Mouse (Mus musculus): Measurements from ENCODE around the gene Ppp6r2. TPM values are rescaled to one million over a fixed set of nuclear protein-coding genes. Genes with fewer than 3 reads are reported as not detected.
A peak's percentile ranks its signal among the peaks of the same experiment; 100 is the strongest.

The Ppp6r2 gene
- polyA plus RNA-seq, 1 experiment from 2014 or later, result 16.4 TPM

DNA sequence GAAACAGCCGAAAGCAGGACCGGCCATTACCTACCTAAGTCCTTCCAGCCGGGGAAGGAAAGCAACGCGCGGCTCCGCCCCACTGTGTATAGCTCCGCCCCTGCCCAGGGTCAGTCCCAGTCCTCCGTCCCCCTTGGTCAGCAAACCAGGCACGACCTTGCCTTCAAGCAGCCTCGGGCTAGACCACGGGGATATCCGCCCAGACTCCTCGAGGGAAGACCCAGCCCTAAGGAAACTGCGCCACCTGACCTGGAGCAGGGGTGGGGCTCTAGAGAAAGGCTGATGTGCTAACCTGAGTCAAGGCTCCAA is 37.5 kb upstream of the Ppp6r2 start:
- H3K4me1 ChIP-seq (ENCODE audit: control insufficient read depth, low read depth, low read length), result peaks cover 61% of the 10 kb centered on the region
- H3K27ac ChIP-seq (ENCODE audit: low read length), result peak overlapping the region; percentile 66
- no peaks in the 10 kb centered on the region for H3K9me3 ChIP-seq (replicated peaks; ENCODE audit: control insufficient read depth, low read length)
- no peak overlapping the region; the same call in none of the 2 replicates for H3K9ac ChIP-seq (ENCODE audit: low read depth, low read length)
- H3K27me3 ChIP-seq (ENCODE audit: control insufficient read depth, insufficient read depth, low read depth, low read length), result peaks cover 36% of the 10 kb centered on the region
- H3K36me3 ChIP-seq (ENCODE audit: control insufficient read depth, insufficient read depth), result no peaks in the 10 kb centered on the region
- peak overlapping the region; percentile 72 for H3K4me2 ChIP-seq (ENCODE audit: low read depth, low read length)
- peak; percentile 63 for ATAC-seq (ENCODE audit: low read depth)
- H3K4me3 ChIP-seq (ENCODE audit: low read depth, low read length), result peak overlapping the region; percentile 59
- 5% methylated on average over 15 of the region's 15 CpGs for WGBS (ENCODE audit: insufficient replicate concordance)

- Histone ChIP-seq H3K9ac (ENCODE audit: low read depth, low read length) (no peak overlapping the region), H3K27me3 (ENCODE audit: control insufficient read depth, insufficient read depth, low read depth, low read length) (peaks cover 45% of the 10 kb centered on the region), H3K4me2 (ENCODE audit: low read depth, low read length) (no peak overlapping the region), H3K27ac (ENCODE audit: low read length) (no peak overlapping the region), H3K4me3 (ENCODE audit: low read depth, low read length) (no peak overlapping the region), H3K9me3 (replicated peaks; ENCODE audit: control insufficient read depth, low read length) (no peaks in the 10 kb centered on the region), H3K36me3 (ENCODE audit: control insufficient read depth, insufficient read depth) (no peaks in the 10 kb centered on the region), H3K4me1 (ENCODE audit: control insufficient read depth, low read depth, low read length) (peaks cover 52% of the 10 kb centered on the region)
- WGBS (ENCODE audit: insufficient replicate concordance), result 55% methylated on average over 11 of the region's 11 CpGs
- no peak for ATAC-seq (ENCODE audit: low read depth)
Measured at GRCm38 (mm10) chr15:89174889-89175339, 36.4 kb upstream of the Ppp6r2 start.

DNA sequence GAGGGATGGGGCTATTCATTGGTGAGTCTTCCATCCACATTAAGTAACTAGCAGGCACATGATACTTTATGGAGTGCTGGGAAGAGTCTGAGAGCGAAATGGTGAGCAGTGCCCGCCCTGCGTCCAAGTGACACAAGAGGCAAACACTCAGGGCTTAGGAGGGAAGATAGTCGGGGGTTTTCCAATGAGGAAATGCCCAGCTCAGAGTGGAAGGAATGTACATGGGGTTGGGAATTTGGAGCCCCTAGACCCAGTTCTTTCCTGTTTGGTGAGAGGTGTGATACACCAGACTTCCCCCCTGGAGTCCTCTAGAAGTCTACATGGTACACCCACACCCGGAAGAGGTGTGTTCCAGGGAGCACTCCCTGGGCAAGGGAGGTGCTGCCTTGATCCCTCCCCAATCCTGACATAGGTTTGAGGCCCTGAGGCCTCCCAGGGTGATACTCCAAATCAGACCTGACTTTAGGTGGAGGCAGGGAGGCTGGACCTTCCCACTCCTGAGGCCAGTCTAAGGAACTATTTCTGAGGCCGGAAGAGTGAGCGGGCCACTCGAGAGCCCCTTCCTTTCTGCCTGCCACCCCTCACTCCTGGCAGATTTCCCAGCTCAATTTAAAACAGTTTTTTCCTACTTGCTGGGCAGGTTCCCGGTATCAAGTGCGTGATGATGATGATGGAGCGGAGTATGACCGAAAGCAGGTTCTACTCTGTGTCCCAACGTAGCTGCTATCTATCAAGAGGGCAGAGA is 35.8 kb upstream of the Ppp6r2 start:
- H3K4me2 ChIP-seq (ENCODE audit: low read depth, low read length), result no peak overlapping the region
- H3K9me3 ChIP-seq (replicated peaks; ENCODE audit: control insufficient read depth, low read length), result no peaks in the 10 kb centered on the region
- peaks cover 47% of the 10 kb centered on the region for H3K4me1 ChIP-seq (ENCODE audit: control insufficient read depth, low read depth, low read length)
- H3K4me3 ChIP-seq (ENCODE audit: low read depth, low read length), result no peak overlapping the region
- H3K9ac ChIP-seq (ENCODE audit: low read depth, low read length), result no peak overlapping the region
- no peaks in the 10 kb centered on the region for H3K36me3 ChIP-seq (ENCODE audit: control insufficient read depth, insufficient read depth)
- peaks cover 52% of the 10 kb centered on the region for H3K27me3 ChIP-seq (ENCODE audit: control insufficient read depth, insufficient read depth, low read depth, low read length)
- no peak overlapping the region for H3K27ac ChIP-seq (ENCODE audit: low read length)
- ATAC-seq (ENCODE audit: low read depth), result no peak
- 69% methylated on average over 13 of the region's 13 CpGs for WGBS (ENCODE audit: insufficient replicate concordance)

GRCm38 (mm10) chr15:89177121-89177520 is 34.2 kb upstream of the Ppp6r2 start:
- H3K27me3 ChIP-seq (ENCODE audit: control insufficient read depth, insufficient read depth, low read depth, low read length), result peaks cover 61% of the 10 kb centered on the region
- H3K4me2 ChIP-seq (ENCODE audit: low read depth, low read length), result peak overlapping the region; percentile 54
- no peaks in the 10 kb centered on the region for H3K36me3 ChIP-seq (ENCODE audit: control insufficient read depth, insufficient read depth)
- peak; percentile 17; the same call in 1 of the 2 replicates for ATAC-seq (ENCODE audit: low read depth)
- H3K4me1 ChIP-seq (ENCODE audit: control insufficient read depth, low read depth, low read length), result peaks cover 36% of the 10 kb centered on the region
- WGBS (ENCODE audit: insufficient replicate concordance), result 6% methylated on average over 5 of the region's 5 CpGs
- no peaks in the 10 kb centered on the region for H3K9me3 ChIP-seq (replicated peaks; ENCODE audit: control insufficient read depth, low read length)
- H3K9ac ChIP-seq (ENCODE audit: low read depth, low read length), result peak overlapping the region; percentile 41; the same call in 1 of the 2 replicates
- H3K27ac ChIP-seq (ENCODE audit: low read length), result peak overlapping the region; percentile 92
- no peak overlapping the region for H3K4me3 ChIP-seq (ENCODE audit: low read depth, low read length)

DNA sequence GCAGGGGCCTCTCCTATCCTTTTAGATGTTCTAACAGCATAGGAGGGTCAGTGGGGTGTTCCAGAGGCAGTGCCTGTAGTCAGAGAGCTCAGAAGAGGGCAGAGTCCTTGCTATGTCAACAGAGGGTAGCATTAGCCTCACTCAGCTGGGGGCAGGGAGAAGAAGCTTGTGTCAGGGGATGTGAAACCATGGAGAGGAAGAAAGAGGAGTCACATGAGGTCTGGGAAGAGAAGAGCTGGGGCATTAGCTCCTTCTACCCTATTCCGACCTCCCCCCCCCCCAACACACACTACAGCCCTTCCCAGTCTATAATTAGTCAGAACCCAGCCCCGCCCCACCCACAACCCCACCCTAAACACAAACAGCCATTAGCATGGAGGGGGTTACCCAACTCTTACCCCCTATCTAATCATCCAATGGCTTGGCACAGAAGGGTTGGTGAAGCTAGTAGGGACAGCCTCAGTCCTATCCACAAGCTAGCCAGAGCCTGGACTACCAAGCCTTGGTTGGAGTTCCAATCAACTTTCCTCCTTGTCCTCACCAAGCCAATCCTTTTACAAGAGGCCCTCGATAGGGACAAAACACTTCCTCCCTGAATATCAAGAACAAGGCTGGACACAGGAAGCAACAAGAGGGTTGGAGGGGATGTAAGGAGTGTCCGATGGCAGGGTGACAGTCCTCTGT is 33.6 kb upstream of the Ppp6r2 start:
- WGBS (ENCODE audit: insufficient replicate concordance), result 20% methylated on average over 4 of the region's 4 CpGs
- Histone ChIP-seq H3K4me2 (ENCODE audit: low read depth, low read length) (peak overlapping the region; percentile 54), H3K27ac (ENCODE audit: low read length) (peak overlapping the region; percentile 92), H3K27me3 (ENCODE audit: control insufficient read depth, insufficient read depth, low read depth, low read length) (peaks cover 55% of the 10 kb centered on the region), H3K36me3 (ENCODE audit: control insufficient read depth, insufficient read depth) (no peaks in the 10 kb centered on the region), H3K4me3 (ENCODE audit: low read depth, low read length) (no peak overlapping the region), H3K4me1 (ENCODE audit: control insufficient read depth, low read depth, low read length) (peaks cover 30% of the 10 kb centered on the region), H3K9ac (ENCODE audit: low read depth, low read length) (peak overlapping the region; percentile 41; the same call in 1 of the 2 replicates), H3K9me3 (replicated peaks; ENCODE audit: control insufficient read depth, low read length) (no peaks in the 10 kb centered on the region)
- peak; percentile 63 for ATAC-seq (ENCODE audit: low read depth)

DNA sequence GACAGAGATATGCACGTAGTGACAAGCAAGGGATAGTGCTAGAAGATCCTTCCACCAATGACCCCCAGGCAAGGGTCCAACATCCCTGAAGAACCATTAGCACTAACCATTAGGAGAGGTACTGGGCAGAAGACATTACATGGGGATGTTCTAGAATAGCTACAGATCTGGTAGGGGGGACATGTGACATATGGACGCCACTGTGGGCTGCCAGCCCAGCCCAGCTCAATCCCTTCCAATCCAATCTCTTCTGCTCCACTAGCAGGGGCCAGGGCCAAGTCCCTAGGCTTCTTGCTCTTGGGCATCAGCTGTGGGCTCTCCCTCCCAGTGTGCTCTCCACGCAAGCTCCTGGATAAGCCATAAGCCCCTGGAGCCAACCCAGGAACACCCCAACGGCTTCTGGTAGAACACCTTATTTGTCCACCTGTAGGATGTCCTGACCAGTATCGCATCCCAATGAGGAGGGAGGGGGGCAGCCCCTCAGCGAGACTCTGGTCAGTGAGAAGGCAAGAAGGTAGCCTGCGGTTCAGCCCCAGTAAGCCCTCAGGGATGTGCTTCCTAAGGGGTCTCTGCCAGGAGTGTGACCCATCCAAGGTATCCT is 33.0 kb upstream of the Ppp6r2 start:
- peak overlapping the region; percentile 28; the same call in 1 of the 2 replicates for H3K9ac ChIP-seq (ENCODE audit: low read depth, low read length)
- H3K4me1 ChIP-seq (ENCODE audit: control insufficient read depth, low read depth, low read length), result peaks cover 30% of the 10 kb centered on the region
- 59% methylated on average over 7 of the region's 7 CpGs for WGBS (ENCODE audit: insufficient replicate concordance)

DNA sequence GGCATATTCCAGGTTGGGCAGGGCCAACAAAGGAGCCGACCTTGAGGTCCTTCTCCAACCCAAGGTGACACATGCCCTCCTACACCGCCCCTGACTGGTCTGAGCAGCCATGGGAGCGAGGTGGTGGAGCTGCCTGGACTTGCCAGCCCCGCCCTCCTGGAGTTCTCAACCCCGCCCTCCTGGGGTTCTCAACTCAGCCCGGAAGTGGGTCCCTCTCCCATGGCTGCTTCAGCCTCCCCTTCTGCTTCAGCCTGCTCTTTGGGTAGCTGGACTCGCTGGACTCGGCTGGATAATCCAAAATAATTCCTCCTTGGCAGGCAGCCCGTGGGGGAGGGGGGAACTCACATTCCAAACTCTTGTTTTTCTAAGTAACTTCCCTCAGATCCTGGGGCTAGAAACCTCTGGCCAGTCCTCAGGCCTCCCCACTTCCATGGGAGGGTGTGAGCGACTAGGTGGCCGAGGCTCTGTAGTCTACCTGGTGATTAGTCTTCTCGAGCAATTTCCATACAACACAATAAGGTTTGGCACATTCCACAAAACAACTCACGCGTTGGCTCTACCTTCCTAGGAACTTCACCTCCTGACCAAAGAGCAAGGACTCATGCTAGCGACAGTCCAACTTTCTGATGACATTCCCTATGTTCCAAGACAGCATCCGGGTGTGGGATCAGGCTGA is 32.3 kb upstream of the Ppp6r2 start:
- 9% methylated on average over 16 of the region's 16 CpGs for WGBS (ENCODE audit: insufficient replicate concordance)
- Histone ChIP-seq H3K4me3 (ENCODE audit: low read depth, low read length) (peak overlapping the region; percentile 62), H3K9me3 (replicated peaks; ENCODE audit: control insufficient read depth, low read length) (no peaks in the 10 kb centered on the region), H3K27me3 (ENCODE audit: control insufficient read depth, insufficient read depth, low read depth, low read length) (peaks cover 41% of the 10 kb centered on the region), H3K4me1 (ENCODE audit: control insufficient read depth, low read depth, low read length) (peaks cover 30% of the 10 kb centered on the region), H3K27ac (ENCODE audit: low read length) (peak overlapping the region; percentile 92), H3K4me2 (ENCODE audit: low read depth, low read length) (peak overlapping the region; percentile 54), H3K36me3 (ENCODE audit: control insufficient read depth, insufficient read depth) (no peaks in the 10 kb centered on the region), H3K9ac (ENCODE audit: low read depth, low read length) (peak overlapping the region; percentile 28)
- peak; percentile 44 for ATAC-seq (ENCODE audit: low read depth)

More for the DNA sequence above, 33.0 kb upstream of the Ppp6r2 start:
- Histone ChIP-seq H3K4me3 (ENCODE audit: low read depth, low read length) (peak overlapping the region; percentile 62), H3K36me3 (ENCODE audit: control insufficient read depth, insufficient read depth) (no peaks in the 10 kb centered on the region), H3K27me3 (ENCODE audit: control insufficient read depth, insufficient read depth, low read depth, low read length) (peaks cover 49% of the 10 kb centered on the region), H3K4me2 (ENCODE audit: low read depth, low read length) (peak overlapping the region; percentile 54), H3K27ac (ENCODE audit: low read length) (peak overlapping the region; percentile 92), H3K9me3 (replicated peaks; ENCODE audit: control insufficient read depth, low read length) (no peaks in the 10 kb centered on the region)
- ATAC-seq (ENCODE audit: low read depth), result no peak

DNA sequence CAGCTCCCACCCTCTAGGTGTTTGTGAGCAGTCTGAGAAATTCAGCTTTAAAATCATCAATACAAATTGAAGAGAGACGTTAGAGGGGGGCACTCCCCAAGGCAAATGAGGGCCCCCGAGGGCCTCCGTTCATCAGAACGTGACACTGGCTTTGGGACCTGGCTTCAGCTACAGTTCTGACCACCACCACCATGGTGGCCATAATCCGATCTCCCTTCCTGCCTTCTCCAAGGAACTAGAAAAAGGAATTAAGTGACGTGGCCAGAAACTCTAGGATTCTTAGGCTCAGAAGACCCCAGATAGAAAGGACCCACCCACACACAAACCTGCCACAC is 31.8 kb upstream of the Ppp6r2 start:
- no peaks in the 10 kb centered on the region for H3K9me3 ChIP-seq (replicated peaks; ENCODE audit: control insufficient read depth, low read length)
- H3K4me1 ChIP-seq (ENCODE audit: control insufficient read depth, low read depth, low read length), result peaks cover 25% of the 10 kb centered on the region
- H3K9ac ChIP-seq (ENCODE audit: low read depth, low read length), result peak overlapping the region; percentile 8
- no peak for ATAC-seq (ENCODE audit: low read depth)
- peak overlapping the region; percentile 54 for H3K4me2 ChIP-seq (ENCODE audit: low read depth, low read length)
- H3K4me3 ChIP-seq (ENCODE audit: low read depth, low read length), result peak overlapping the region; percentile 62
- H3K36me3 ChIP-seq (ENCODE audit: control insufficient read depth, insufficient read depth), result no peaks in the 10 kb centered on the region
- 18% methylated on average over 6 of the region's 6 CpGs for WGBS (ENCODE audit: insufficient replicate concordance)
- peak overlapping the region; percentile 92 for H3K27ac ChIP-seq (ENCODE audit: low read length)
- peaks cover 36% of the 10 kb centered on the region for H3K27me3 ChIP-seq (ENCODE audit: control insufficient read depth, insufficient read depth, low read depth, low read length)
